Mouse (Mus musculus) gastrocnemius, postnatal 25 days (tissue): ENCODE data around the gene Slc26a9. TPM values are rescaled to one million over a fixed set of nuclear protein-coding genes. Genes with fewer than 3 reads are reported as not detected.

Source experiments
- total RNA-seq, 2 experiments: library from RNA; stranded (reverse); gene quantifications; 1 replicate in 1 of 2; 2 replicates in 1 of 2; pipeline ENCODE4 v1.2.3; 2021

Gene Slc26a9
- total RNA-seq, 2 experiments from 2014 or later = not detected

Other genes starting within 250 kb of the Slc26a9 start
- 10 to 100 TPM; 13.4 to 15.0 TPM for gene Srgap2, start 216.7 kb upstream of the Slc26a9 start, total RNA-seq
- under 1 TPM; 0.27 to 0.33 TPM for gene Fam72a, start 216.1 kb upstream of the Slc26a9 start, total RNA-seq
- not detected for gene Avpr1b, start 144.8 kb upstream of the Slc26a9 start, total RNA-seq
- under 1 TPM in 1 of 2 experiments, not detected in 1; 0.19 TPM for gene Ctse, start 105.7 kb upstream of the Slc26a9 start, total RNA-seq
- 1 to 10 TPM; 3.7 to 4.1 TPM for gene Rab7b, start 55.3 kb upstream of the Slc26a9 start, total RNA-seq
- 1 to 10 TPM in 1 of 2 experiments, under 1 TPM in 1; 0.82 to 1.3 TPM for gene Pm20d1, start 53.4 kb downstream of the Slc26a9 start, total RNA-seq
- gene Slc41a1, start 83.5 kb downstream of the Slc26a9 start, total RNA-seq = 10 to 100 TPM; 53.4 to 53.5 TPM
- gene Rab29, start 123.2 kb downstream of the Slc26a9 start, total RNA-seq = 1 to 10 TPM; 6.4 to 7.4 TPM
- 10 to 100 TPM; 53.8 to 53.9 TPM for gene Nucks1, start 166.5 kb downstream of the Slc26a9 start, total RNA-seq
- gene Slc45a3, start 218.9 kb downstream of the Slc26a9 start, total RNA-seq = 1 to 10 TPM; 1.3 to 1.6 TPM